Mouse (Mus musculus) spleen, adult 2 months (tissue): ENCODE data around the gene Sfxn3. TPM values are rescaled to one million over a fixed set of nuclear protein-coding genes. Genes with fewer than 3 reads are reported as not detected.

Experiments used
- DNase-seq, 2 experiments: peaks; one replicate each; pipeline versions ENCODE4 v3.0.0 to v3.0.0-alpha.2; 2012 to 2021; ENCODE audit warnings: low spot score in 2 of 2, low read depth in 1 of 2
- H3K27ac ChIP-seq: fragments of 200-500 bp; 2 replicates; pipeline ENCODE4 v1.5.1; 2012; ENCODE audit warnings: low read length, inconsistent platforms; ENCODE audit not compliant: insufficient read depth
- H3K27me3 ChIP-seq: fragments of 200-500 bp; 2 replicates; pipeline ENCODE4 v1.6.1; 2012; ENCODE audit warnings: mild to moderate bottlenecking, moderate library complexity, low read length, inconsistent platforms; ENCODE audit not compliant: control insufficient read depth, insufficient read depth
- H3K36me3 ChIP-seq: fragments of 200-500 bp; 2 replicates; pipeline ENCODE4 v1.6.1; 2012; ENCODE audit warnings: mild to moderate bottlenecking, low read length, inconsistent platforms; ENCODE audit not compliant: control insufficient read depth, insufficient read depth
- H3K4me1 ChIP-seq: fragments of 200-500 bp; 2 replicates; pipeline ENCODE4 v1.6.1; 2011; ENCODE audit warnings: inconsistent platforms; ENCODE audit not compliant: control insufficient read depth, insufficient read depth, insufficient read length
- H3K4me3 ChIP-seq: fragments of 200-500 bp; 2 replicates; pipeline ENCODE4 v1.5.1; 2011; ENCODE audit warnings: mild to moderate bottlenecking, inconsistent platforms; ENCODE audit not compliant: insufficient read depth, insufficient read length; ENCODE audit errors: extremely low read depth
- CTCF ChIP-seq: fragments of 200-500 bp; IDR thresholded peaks from 2 replicates; pipeline ENCODE4 v1.5.1; 2011; ENCODE audit warnings: mild to moderate bottlenecking, inconsistent platforms; ENCODE audit not compliant: insufficient read depth, insufficient read length, insufficient replicate concordance; ENCODE audit errors: extremely low read depth
- POLR2A ChIP-seq: fragments of 200-500 bp; IDR thresholded peaks from 2 replicates; pipeline ENCODE4 v1.6.1; 2011; ENCODE audit warnings: low read depth, low read length, inconsistent platforms
- WGBS: fragments of 180-500 bp; shearing (Covaris S2); methylation state at CpG from one replicate; pipeline ENCODE4 v1.1.7; 2018; 5-methylcytosine and 5-hydroxymethylcytosine counted together
- polyA plus RNA-seq: library from polyadenylated mRNA; depleted of rRNA; stranded (reverse); fragments of >200 nt; gene quantifications from 2 replicates; pipeline ENCODE4 v1.2.3, GENCODE M21; 2012

Sfxn3 gene
- polyA plus RNA-seq, 1 experiment: 23.9 TPM

- Histone ChIP-seq H3K4me1 (no peaks in the 10 kb centered on the region), H3K27me3 (0 out of 2 replicates have a peak, but pooled peaks cover 1% of the 10 kb centered on the region), H3K27ac (no peak overlapping the region), H3K4me3 (no peak overlapping the region), H3K36me3 (no peaks in the 10 kb centered on the region)
- DNase-seq: no peak
- TF ChIP-seq POLR2A (no peak), CTCF (no peak)
- 56% methylated on average over 21 of the region's 21 CpGs for whole genome bisulfite sequencing
Measured at GRCm38 (mm10) chr19:45065226-45065625, 17.9 kb downstream of the Sfxn3 start.

GRCm38 (mm10) chr19:45067170-45067569, 19.9 kb downstream of the Sfxn3 start:
- no peak for DNase-seq
- H3K36me3 ChIP-seq: no peaks in the 10 kb centered on the region
- no peaks in the 10 kb centered on the region for H3K4me1 ChIP-seq
- 0 out of 2 replicates have a peak, but pooled peaks cover 1% of the 10 kb centered on the region for H3K27me3 ChIP-seq
- WGBS: 90% methylated on average over 17 of the region's 17 CpGs
- H3K27ac ChIP-seq: no peak overlapping the region
- H3K4me3 ChIP-seq: no peak overlapping the region
- TF ChIP-seq POLR2A: no peak
- TF ChIP-seq CTCF: no peak

DNA sequence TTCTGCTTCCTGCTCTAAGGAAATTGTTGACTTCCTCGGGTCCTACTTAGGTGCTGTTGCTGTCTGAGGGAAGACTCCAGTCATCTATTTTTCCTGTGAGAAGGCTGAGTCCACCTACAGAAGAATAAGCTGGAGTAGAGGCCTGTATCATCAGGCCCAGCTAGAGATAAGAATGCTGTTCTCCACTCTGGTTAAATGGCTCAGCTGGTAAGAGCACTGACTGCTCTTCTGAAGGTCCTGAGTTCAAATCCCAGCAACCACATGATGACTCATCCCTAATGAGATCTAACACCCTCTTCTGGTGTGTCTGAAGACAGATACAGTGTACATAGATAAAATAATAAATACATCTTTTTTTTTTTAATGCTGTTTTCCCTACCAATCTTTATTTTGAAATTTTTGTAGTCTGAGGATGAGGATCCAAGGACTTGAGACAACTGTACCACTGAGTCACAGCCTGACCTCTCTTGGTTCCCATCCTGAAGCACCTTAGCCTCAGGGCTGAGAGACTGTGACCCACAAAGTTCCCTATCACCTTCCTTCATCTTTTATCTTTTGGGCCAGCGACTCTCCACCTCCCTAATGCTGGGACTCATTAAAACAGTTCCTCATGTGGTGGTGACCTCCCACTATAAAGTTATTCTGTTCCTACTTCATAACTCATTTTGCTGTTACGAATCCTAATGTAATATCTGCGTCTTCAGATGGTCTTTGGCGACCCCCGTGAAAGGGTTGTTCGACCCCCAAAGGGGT, 20.6 kb downstream of the Sfxn3 start:
- Histone ChIP-seq H3K4me3 (no peak overlapping the region), H3K4me1 (no peaks in the 10 kb centered on the region), H3K36me3 (no peaks in the 10 kb centered on the region), H3K27ac (no peak overlapping the region), H3K27me3 (0 out of 2 replicates have a peak, but pooled peaks cover 1% of the 10 kb centered on the region)
- TF ChIP-seq CTCF (no peak), POLR2A (no peak)
- no peak for DNase-seq
- 73% methylated on average over 7 of the region's 7 CpGs for WGBS

DNA sequence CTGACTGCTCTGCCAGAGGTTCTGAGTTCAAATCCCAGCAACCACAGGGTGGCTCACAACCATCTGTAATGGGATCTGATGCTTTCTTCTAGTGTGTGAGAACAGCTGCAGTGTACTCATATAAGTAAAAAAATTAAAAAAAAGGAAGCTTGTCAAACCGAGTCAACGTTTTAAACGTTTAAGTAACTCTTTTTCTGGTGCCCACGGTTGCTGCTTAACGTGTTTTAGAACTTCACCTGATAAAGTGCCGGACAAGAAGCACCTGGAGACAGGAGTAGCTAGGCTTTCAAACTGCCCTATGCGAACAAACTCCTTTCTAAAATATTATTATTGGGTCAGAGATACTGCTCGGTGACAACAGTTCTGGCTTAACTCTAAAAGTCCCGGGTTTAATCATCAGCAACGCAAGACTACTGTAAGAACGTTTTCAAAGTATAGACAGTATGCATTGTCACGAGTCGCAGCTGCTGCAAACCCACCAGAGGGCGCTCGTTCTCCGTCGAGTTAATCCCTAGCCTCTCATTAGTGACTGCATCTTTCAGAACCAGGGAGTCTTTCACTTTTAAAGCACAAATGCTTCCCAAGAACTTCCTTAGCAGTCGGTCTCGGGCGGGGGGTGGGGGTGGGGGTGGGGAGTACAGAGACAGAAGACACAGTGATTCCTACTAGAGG, 26.7 kb downstream of the Sfxn3 start:
- TF ChIP-seq POLR2A (no peak), CTCF (peak; percentile 88; the same call in 1 of the 2 replicates)
- H3K36me3 ChIP-seq: no peaks in the 10 kb centered on the region
- H3K27me3 ChIP-seq: peaks cover 15% of the 10 kb centered on the region; the same call in 1 of the 2 replicates
- peaks cover 8% of the 10 kb centered on the region; the same call in 1 of the 2 replicates for H3K4me1 ChIP-seq
- H3K4me3 ChIP-seq: peak overlapping the region; percentile 89
- WGBS: 5% methylated on average over 20 of the region's 20 CpGs
- H3K27ac ChIP-seq: no peak overlapping the region
- peak; percentile 75 to 88 for DNase-seq

DNA sequence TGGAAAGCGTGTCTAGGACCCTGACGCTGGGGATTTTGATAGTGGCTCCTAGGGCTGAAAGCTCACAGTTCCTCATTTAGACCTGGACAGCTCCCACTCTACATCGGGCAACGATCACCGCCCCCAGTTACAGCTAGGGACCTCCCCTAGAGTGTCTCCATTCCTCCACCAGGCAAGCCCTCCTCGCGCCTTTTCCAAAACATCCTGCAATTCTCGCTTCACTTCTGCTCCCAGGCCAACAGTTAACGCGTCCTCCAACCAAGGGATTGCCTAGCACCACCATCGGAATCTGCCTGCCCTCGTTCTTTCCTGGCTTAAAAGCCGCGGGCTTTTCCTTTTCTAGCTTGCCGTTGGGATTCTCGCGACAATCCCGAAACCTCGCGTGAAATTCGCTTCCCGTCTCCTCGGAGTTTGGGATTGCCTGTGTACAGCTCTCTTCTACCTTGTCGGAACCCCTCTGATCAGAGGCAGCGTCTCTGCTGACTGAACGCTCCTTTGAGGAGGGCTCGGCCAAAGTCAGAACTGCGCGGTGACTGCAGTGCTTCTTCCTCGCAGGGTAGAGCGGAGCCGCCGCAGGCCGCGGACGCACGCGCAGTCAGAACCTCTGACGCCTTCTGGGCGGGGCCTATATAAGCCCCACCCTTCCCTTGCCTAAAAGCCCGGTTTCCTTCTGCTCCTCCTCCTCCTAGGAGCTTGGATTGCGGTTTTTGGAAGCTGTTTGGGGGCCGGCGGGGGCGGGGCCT, 27.4 kb downstream of the Sfxn3 start, which contains the start of gene Kazald1:
Gene Kazald1, plus strand, starts transcription at position 662 of the 743 bp plus-strand sequence.
- DNase-seq: peak; percentile 73 to 86
- WGBS: under 1% methylated on average over 45 of the region's 45 CpGs
- TF ChIP-seq POLR2A (peak; percentile 92), CTCF (no peak)
- H3K27me3 ChIP-seq: peaks cover 18% of the 10 kb centered on the region
- H3K36me3 ChIP-seq: no peaks in the 10 kb centered on the region
- peak within 1 kb of the TSS; percentile 89 for H3K4me3 ChIP-seq
- peaks cover 11% of the 10 kb centered on the region for H3K4me1 ChIP-seq
- peak within 1 kb of the TSS; percentile 98 for H3K27ac ChIP-seq

DNA sequence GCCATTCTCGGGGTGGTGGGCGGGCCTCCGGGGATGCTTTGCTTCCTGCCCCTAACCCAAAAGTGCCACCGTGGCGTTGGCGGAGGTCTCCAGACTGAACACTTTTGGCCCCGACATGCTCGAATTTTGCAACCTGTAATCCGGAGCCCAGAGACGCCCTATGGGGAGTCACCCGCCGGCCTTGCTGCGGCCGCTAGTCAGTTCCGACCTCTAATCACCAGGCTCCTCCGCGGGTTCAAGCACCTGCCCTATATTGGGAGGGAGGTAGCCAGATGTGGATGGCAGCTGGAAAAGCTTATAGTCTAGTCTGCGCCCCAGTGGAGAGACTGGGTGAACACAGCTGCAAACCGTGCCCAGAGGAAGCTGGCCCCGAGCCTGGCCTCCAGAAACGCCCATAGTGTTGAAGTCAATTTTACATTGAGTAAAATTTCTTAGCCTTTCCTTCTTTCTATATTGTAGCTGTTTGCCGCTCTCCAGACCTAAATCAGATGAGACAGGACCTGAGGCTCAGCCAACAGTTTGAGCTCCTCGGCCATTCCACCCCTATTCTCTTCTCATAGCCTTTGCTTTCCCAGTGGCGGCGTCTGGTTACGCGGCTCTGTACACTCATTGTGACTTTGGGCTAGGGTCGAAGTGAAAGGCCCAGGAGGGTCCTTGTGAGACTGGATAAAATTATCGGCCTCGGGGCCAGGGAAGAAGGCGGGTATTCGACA, 28.2 kb downstream of the Sfxn3 start:
- Histone ChIP-seq H3K27me3 (peaks cover 25% of the 10 kb centered on the region), H3K4me1 (peaks cover 17% of the 10 kb centered on the region), H3K4me3 (peak overlapping the region; percentile 89), H3K27ac (peak overlapping the region; percentile 69), H3K36me3 (no peaks in the 10 kb centered on the region)
- no peak for DNase-seq
- under 1% methylated on average over 32 of the region's 32 CpGs for WGBS
- TF ChIP-seq POLR2A: no peak
- TF ChIP-seq CTCF: no peak
